Mouse (Mus musculus): ENCODE results near the gene Gm5767.

DNA sequence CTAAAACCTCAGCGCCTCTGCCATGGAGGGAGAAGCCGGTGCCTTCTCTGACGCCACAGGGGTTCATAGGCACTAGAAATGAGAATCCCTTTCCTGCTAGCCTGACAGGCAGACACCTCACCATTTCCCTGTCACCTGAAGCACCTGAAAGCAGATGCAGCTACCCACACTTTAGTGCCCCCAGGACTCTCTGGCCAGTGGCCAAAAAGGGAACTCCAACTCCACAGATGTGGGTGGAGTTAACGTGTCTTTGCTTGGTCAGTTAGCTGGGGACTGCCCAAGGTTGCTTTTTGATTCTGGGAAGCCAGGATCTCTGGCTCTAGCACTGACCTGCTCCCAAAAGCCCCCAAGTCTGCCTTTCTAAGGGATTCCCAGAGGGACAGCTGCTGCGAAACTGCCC, 11.1 kb upstream of the Gm5767 start:
- no peak for TF ChIP-seq CTCF (IDR thresholded peaks at IDR 0.05; ENCODE audit: extremely low read depth, insufficient read depth, insufficient read length, insufficient replicate concordance)
- no peak for TF ChIP-seq POLR2A (IDR thresholded peaks at IDR 0.05; ENCODE audit: low read depth, low read length)

Data from spleen, adult 2 months (tissue).